In genomic region chr7:19796254-19796653, GRCm38 (mm10) we compare ENCODE assay signal across 11 mouse cellular contexts. TPM values are rescaled to one million over a fixed set of nuclear protein-coding genes. Genes with fewer than 3 reads are reported as not detected.
DNase-seq lines count a peak whose midpoint lies in the region; ATAC-seq and TF ChIP-seq lines count a peak whose summit lies in the region.
"Had no signal": no experiment of that assay in that cellular context is flagged by ENCODE, and none has a peak within 500 bp of the region (broad histone marks: within the 10 kb centered on the region; RNA-seq: fewer than 3 reads in every experiment).

No protein-coding gene starts in this region.

- no peak for TF ChIP-seq CTCF in heart, adult 2 months (IDR thresholded peaks at IDR 0.05)
- no peak for TF ChIP-seq CTCF in lung, postnatal 0 days (IDR thresholded peaks at IDR 0.05)

- peak overlapping the region; percentile 22; the same call in 1 of the 2 replicates for H3K4me3 ChIP-seq in heart, embryonic 11.5 days (ENCODE audit: low read depth, low read length)
- H3K4me3 ChIP-seq in heart, adult 2 months = no peak overlapping the region
- H3K4me3 ChIP-seq in lung, postnatal 0 days (ENCODE audit: low read depth, low read length) = peak overlapping the region; percentile 40
- peak overlapping the region; percentile 48 for H3K4me3 ChIP-seq in kidney, embryonic 16.5 days (ENCODE audit: low read length)
- H3K4me3 ChIP-seq in stomach, embryonic 14.5 days (ENCODE audit: low read depth, low read length) = peak overlapping the region; percentile 34

- TF ChIP-seq EP300 in heart, adult 2 months (IDR thresholded peaks at IDR 0.05; ENCODE audit: insufficient read depth, low read depth, low read length) = no peak
- TF ChIP-seq EP300 in lung, postnatal 0 days (IDR thresholded peaks at IDR 0.05) = no peak

- intact Hi-C loops in heart, adult 2 months (cut with DNase I) = no loop called here

- WGBS in heart, embryonic 11.5 days (ENCODE audit: insufficient replicate concordance) = 12% methylated on average over 18 of the region's 18 CpGs
- 28% methylated on average over 18 of the region's 18 CpGs for WGBS in heart, adult 2 months
- 7% methylated on average over 16 of the region's 18 CpGs for WGBS in lung, postnatal 0 days
- 10% methylated on average over 18 of the region's 18 CpGs for WGBS in kidney, embryonic 16.5 days
- WGBS in stomach, embryonic 14.5 days = 10% methylated on average over 18 of the region's 18 CpGs

- H3K27ac ChIP-seq in heart, embryonic 11.5 days (ENCODE audit: low read depth, low read length) = no peak overlapping the region
- H3K27ac ChIP-seq in heart, adult 2 months = no peak overlapping the region
- H3K27ac ChIP-seq in lung, postnatal 0 days (ENCODE audit: low read length) = peak overlapping the region; percentile 86
- H3K27ac ChIP-seq in kidney, embryonic 16.5 days (ENCODE audit: low read length) = no peak overlapping the region
- no peak overlapping the region for H3K27ac ChIP-seq in stomach, embryonic 14.5 days (ENCODE audit: low read length)

- peak overlapping the region; percentile 40 for H3K4me2 ChIP-seq in heart, embryonic 11.5 days
- H3K4me2 ChIP-seq in lung, postnatal 0 days (replicated peaks; ENCODE audit: low read depth, low read length) = peak overlapping the region; percentile 66
- peak overlapping the region; percentile 55 for H3K4me2 ChIP-seq in kidney, embryonic 16.5 days (replicated peaks; ENCODE audit: low read depth, low read length)
- H3K4me2 ChIP-seq in stomach, embryonic 14.5 days (replicated peaks; ENCODE audit: low read depth, low read length) = peak overlapping the region; percentile 40

- peak overlapping the region; percentile 39; the same call in 1 of the 2 replicates for H3K9ac ChIP-seq in heart, embryonic 11.5 days (ENCODE audit: low read depth, low read length)
- H3K9ac ChIP-seq in heart, adult 2 months (ENCODE audit: low read depth, low read length) = no peak overlapping the region
- peak overlapping the region; percentile 41; the same call in 1 of the 2 replicates for H3K9ac ChIP-seq in lung, postnatal 0 days (replicated peaks; ENCODE audit: low read depth)
- H3K9ac ChIP-seq in kidney, embryonic 16.5 days (replicated peaks; ENCODE audit: low read length) = peak overlapping the region; percentile 59
- peak overlapping the region; percentile 25; the same call in 1 of the 2 replicates for H3K9ac ChIP-seq in stomach, embryonic 14.5 days (replicated peaks; ENCODE audit: low read depth, low read length)

- H3K36me3 ChIP-seq in heart, embryonic 11.5 days (ENCODE audit: control insufficient read depth, insufficient read depth, low read length) = no peaks in the 10 kb centered on the region
- H3K36me3 ChIP-seq in heart, adult 2 months (ENCODE audit: control insufficient read depth, insufficient read depth, low read length) = no peaks in the 10 kb centered on the region
- no peaks in the 10 kb centered on the region for H3K36me3 ChIP-seq in lung, postnatal 0 days (ENCODE audit: insufficient read depth, low read length)
- no peaks in the 10 kb centered on the region for H3K36me3 ChIP-seq in kidney, embryonic 16.5 days (ENCODE audit: insufficient read depth, low read length)
- no peaks in the 10 kb centered on the region for H3K36me3 ChIP-seq in stomach, embryonic 14.5 days (ENCODE audit: control insufficient read depth, insufficient read depth, low read length)

- no peaks in the 10 kb centered on the region for H3K79me2 ChIP-seq in heart, adult 2 months (replicated peaks; ENCODE audit: control insufficient read depth, insufficient read depth, low read length)

- no peak for ATAC-seq in heart, embryonic 11.5 days (replicated peaks; ENCODE audit: insufficient number of reproducible peaks, low FRiP score, low TSS enrichment)
- no peak for ATAC-seq in lung, postnatal 0 days
- no peak for ATAC-seq in kidney, embryonic 16.5 days (ENCODE audit: low FRiP score, low TSS enrichment)
- no peak; the same call in 1 of the 2 replicates for ATAC-seq in stomach, embryonic 14.5 days (ENCODE audit: insufficient number of reproducible peaks, insufficient read depth, low FRiP score, low read depth)

- peaks cover 22% of the 10 kb centered on the region for H3K27me3 ChIP-seq in heart, embryonic 11.5 days (ENCODE audit: control insufficient read depth, insufficient read depth, low read length)
- H3K27me3 ChIP-seq in heart, adult 2 months (ENCODE audit: control insufficient read depth, insufficient read depth, low read length) = no peaks in the 10 kb centered on the region
- peaks cover 4% of the 10 kb centered on the region; the same call in 1 of the 2 replicates for H3K27me3 ChIP-seq in lung, postnatal 0 days (replicated peaks; ENCODE audit: insufficient read depth, low read length)
- peaks cover 18% of the 10 kb centered on the region for H3K27me3 ChIP-seq in kidney, embryonic 16.5 days (ENCODE audit: insufficient read depth, low read length)
- peaks cover 14% of the 10 kb centered on the region; the same call in 1 of the 2 replicates for H3K27me3 ChIP-seq in stomach, embryonic 14.5 days (ENCODE audit: control insufficient read depth, insufficient read depth, low read length)

- H3K4me1 ChIP-seq in heart, embryonic 11.5 days (ENCODE audit: control insufficient read depth, insufficient read depth, low read length) = no peaks in the 10 kb centered on the region
- H3K4me1 ChIP-seq in heart, adult 2 months (ENCODE audit: control insufficient read depth, insufficient read depth, low read length) = peaks cover 2% of the 10 kb centered on the region; the same call in 1 of the 2 replicates
- no peaks in the 10 kb centered on the region for H3K4me1 ChIP-seq in lung, postnatal 0 days (ENCODE audit: insufficient read depth, low read depth, low read length)
- no peaks in the 10 kb centered on the region for H3K4me1 ChIP-seq in kidney, embryonic 16.5 days (ENCODE audit: insufficient read depth, low read length)
- H3K4me1 ChIP-seq in stomach, embryonic 14.5 days (ENCODE audit: control insufficient read depth, insufficient read depth, low read length) = no peaks in the 10 kb centered on the region

- H3K9me3 ChIP-seq in heart, embryonic 11.5 days (replicated peaks; ENCODE audit: control insufficient read depth, low read length) = no peaks in the 10 kb centered on the region
- no peaks in the 10 kb centered on the region for H3K9me3 ChIP-seq in lung, postnatal 0 days (ENCODE audit: low read length)
- no peaks in the 10 kb centered on the region for H3K9me3 ChIP-seq in kidney, embryonic 16.5 days (ENCODE audit: low read length)
- H3K9me3 ChIP-seq in stomach, embryonic 14.5 days (ENCODE audit: control insufficient read depth, low read depth, low read length) = no peaks in the 10 kb centered on the region

- no peak for TF ChIP-seq POLR2A in heart, adult 2 months (IDR thresholded peaks at IDR 0.05; ENCODE audit: insufficient read depth, low read depth, low read length)

- no peak for DNase-seq in heart, adult 2 months
- no peak for DNase-seq in lung, postnatal 0 days (ENCODE audit: low spot score)
- no peak for DNase-seq in lung, postnatal 14 days
- DNase-seq in adipocyte (ENCODE audit: low spot score) = no peak
- no peak for DNase-seq in right cerebral cortex, postnatal 4 days
- DNase-seq: heart, postnatal 14 days had no signal

RNA-seq across cellular contexts. Expression of gene Cblc, which starts 0.4 kb away (rescaled TPM):
- polyA plus RNA-seq in heart, embryonic 11.5 days (2014; fragmentation: Nextera tagmentation; extraction: Ambion mirVana) = 0.20 and 0.24 TPM in 2 replicates
- total RNA-seq in heart, adult 2 months (2021) = under 1 TPM; 0.63 to 0.77 TPM
- polyA plus RNA-seq in heart, adult 2 months (2012; rRNA removed) = 0.41 and 1.2 TPM in 2 replicates
- polyA plus RNA-seq in lung, postnatal 0 days (2015; fragmentation: Nextera tagmentation; extraction: Ambion mirVana) = 18.4 and 23.9 TPM in 2 replicates
- 9.4 and 12.2 TPM in 2 replicates for polyA plus RNA-seq in kidney, embryonic 16.5 days (2015; fragmentation: Nextera tagmentation; extraction: Ambion mirVana)
- polyA plus RNA-seq in stomach, embryonic 14.5 days (2014; fragmentation: Nextera tagmentation; extraction: Ambion mirVana) = 15.1 and 17.7 TPM in 2 replicates
- total RNA-seq: heart, postnatal 14 days; layer of hippocampus, postnatal 14 days had no signal
- polyA plus RNA-seq: C2C12 had no signal

RNA-seq across cellular contexts. Expression of gene Bcam, which starts 25.4 kb away (rescaled TPM):
- 163 and 173 TPM in 2 replicates for polyA plus RNA-seq in heart, embryonic 11.5 days (2014; fragmentation: Nextera tagmentation; extraction: Ambion mirVana)
- total RNA-seq in heart, adult 2 months (2021) = 100 to 1,000 TPM; 190 to 214 TPM
- polyA plus RNA-seq in heart, adult 2 months (2012; rRNA removed) = 240 and 262 TPM in 2 replicates
- 477 and 507 TPM in 2 replicates for polyA plus RNA-seq in lung, postnatal 0 days (2015; fragmentation: Nextera tagmentation; extraction: Ambion mirVana)
- 280 and 309 TPM in 2 replicates for polyA plus RNA-seq in kidney, embryonic 16.5 days (2015; fragmentation: Nextera tagmentation; extraction: Ambion mirVana)
- polyA plus RNA-seq in stomach, embryonic 14.5 days (2014; fragmentation: Nextera tagmentation; extraction: Ambion mirVana) = 156 and 164 TPM in 2 replicates

RNA-seq across cellular contexts. Expression of gene Bcl3, which starts 26.3 kb away (rescaled TPM):
- polyA plus RNA-seq in heart, embryonic 11.5 days (2014; fragmentation: Nextera tagmentation; extraction: Ambion mirVana) = 1.0 and 1.5 TPM in 2 replicates
- total RNA-seq in heart, adult 2 months (2021) = 1 to 10 TPM; 3.5 to 6.1 TPM
- polyA plus RNA-seq in heart, adult 2 months (2012; rRNA removed) = 11.9 and 14.0 TPM in 2 replicates
- polyA plus RNA-seq in lung, postnatal 0 days (2015; fragmentation: Nextera tagmentation; extraction: Ambion mirVana) = 8.3 and 20.0 TPM in 2 replicates
- polyA plus RNA-seq in kidney, embryonic 16.5 days (2015; fragmentation: Nextera tagmentation; extraction: Ambion mirVana) = 3.3 and 3.9 TPM in 2 replicates
- 10.7 and 11.5 TPM in 2 replicates for polyA plus RNA-seq in stomach, embryonic 14.5 days (2014; fragmentation: Nextera tagmentation; extraction: Ambion mirVana)

RNA-seq across cellular contexts. Expression of gene Nectin2, which starts 46.0 kb away (rescaled TPM):
- 87.0 and 100 TPM in 2 replicates for polyA plus RNA-seq in heart, embryonic 11.5 days (2014; fragmentation: Nextera tagmentation; extraction: Ambion mirVana)
- 10 to 100 TPM; 30.2 to 41.4 TPM for total RNA-seq in heart, adult 2 months (2021)
- 29.4 and 30.7 TPM in 2 replicates for polyA plus RNA-seq in heart, adult 2 months (2012; rRNA removed)
- 113 and 116 TPM in 2 replicates for polyA plus RNA-seq in lung, postnatal 0 days (2015; fragmentation: Nextera tagmentation; extraction: Ambion mirVana)
- 150 and 157 TPM in 2 replicates for polyA plus RNA-seq in kidney, embryonic 16.5 days (2015; fragmentation: Nextera tagmentation; extraction: Ambion mirVana)
- polyA plus RNA-seq in stomach, embryonic 14.5 days (2014; fragmentation: Nextera tagmentation; extraction: Ambion mirVana) = 106 and 113 TPM in 2 replicates

RNA-seq across cellular contexts. Expression of gene Gm19345, which starts 55.5 kb away (rescaled TPM):
- polyA plus RNA-seq in heart, embryonic 11.5 days (2014; fragmentation: Nextera tagmentation; extraction: Ambion mirVana) = not detected in 2 replicates
- not detected for total RNA-seq in heart, adult 2 months (2021)
- polyA plus RNA-seq in heart, adult 2 months (2012; rRNA removed) = not detected in 2 replicates
- polyA plus RNA-seq in lung, postnatal 0 days (2015; fragmentation: Nextera tagmentation; extraction: Ambion mirVana) = 0.12 and 0.24 TPM in 2 replicates
- not detected in 2 replicates for polyA plus RNA-seq in kidney, embryonic 16.5 days (2015; fragmentation: Nextera tagmentation; extraction: Ambion mirVana)
- not detected in 2 replicates for polyA plus RNA-seq in stomach, embryonic 14.5 days (2014; fragmentation: Nextera tagmentation; extraction: Ambion mirVana)
- total RNA-seq: heart, postnatal 14 days had no signal
- polyA plus RNA-seq: C2C12 had no signal
